Mouse (Mus musculus): Measurements from ENCODE around the gene Xrcc5.

- TF ChIP-seq POLR2A (IDR thresholded peaks at IDR 0.05; ENCODE audit: borderline replicate concordance, insufficient read depth, low read length) (no peak), CTCF (IDR thresholded peaks at IDR 0.05; ENCODE audit: borderline replicate concordance, insufficient read depth, low read depth, low read length) (no peak)
Observed at GRCm38 (mm10) chr1:72286904-72287303, 20.3 kb upstream of the Xrcc5 start.
